Mouse (Mus musculus) kidney, embryonic 16.5 days (tissue): Measurements from ENCODE around the gene Palm3. TPM values are rescaled to one million over a fixed set of nuclear protein-coding genes. Genes with fewer than 3 reads are reported as not detected.

Experiments used
- ATAC-seq: fragments of 200-750 bp; cut with Nextera tagmentation; 2 replicates; pipeline ENCODE4 v1.8.0; 2017; ENCODE audit warnings: moderate TSS enrichment; ENCODE audit not compliant: low FRiP score, low TSS enrichment
- H3K27ac ChIP-seq: fragments of 300-500 bp; sonication (generic); 2 replicates; pipeline ENCODE4 v1.5.1; 2014; ENCODE audit warnings: low read length
- H3K27me3 ChIP-seq: fragments of 300-500 bp; sonication (generic); 2 replicates; pipeline ENCODE4 v1.6.1; 2014; ENCODE audit warnings: low read length, control low read depth, mixed read lengths; ENCODE audit not compliant: insufficient read depth
- H3K36me3 ChIP-seq: fragments of 300-500 bp; sonication (generic); 2 replicates; pipeline ENCODE4 v1.6.1; 2014; ENCODE audit warnings: low read length, control low read depth, mixed read lengths; ENCODE audit not compliant: insufficient read depth
- H3K4me1 ChIP-seq: fragments of 300-500 bp; sonication (generic); 2 replicates; pipeline ENCODE4 v1.6.1; 2014; ENCODE audit warnings: low read length, control low read depth, mixed read lengths; ENCODE audit not compliant: insufficient read depth
- H3K4me2 ChIP-seq: fragments of 300-500 bp; sonication (generic); replicated peaks from 2 replicates; pipeline ENCODE4 v1.6.1; 2014; ENCODE audit warnings: low read depth, low read length
- H3K4me3 ChIP-seq: fragments of 300-500 bp; sonication (generic); 2 replicates; pipeline ENCODE4 v1.5.1; 2014; ENCODE audit warnings: mild to moderate bottlenecking, low read length
- H3K9ac ChIP-seq: fragments of 300-500 bp; sonication (generic); replicated peaks from 2 replicates; pipeline ENCODE4 v1.6.1; 2014; ENCODE audit warnings: low read length
- H3K9me3 ChIP-seq: fragments of 300-500 bp; sonication (generic); 2 replicates; pipeline ENCODE4 v1.6.1; 2016; ENCODE audit warnings: low read length, control low read depth
- WGBS: fragments of 180-500 bp; shearing (Covaris S2); extraction: QIAGEN DNeasy Blood & Tissue Kit; methylation state at CpG from one replicate; pipeline ENCODE4 v1.1.7; 2014; 5-methylcytosine and 5-hydroxymethylcytosine counted together
- polyA plus RNA-seq: library from polyadenylated mRNA; unstranded; fragments of >200 nt; fragmentation: Nextera tagmentation; extraction: Ambion mirVana; gene quantifications from 2 replicates; pipeline ENCODE4 v1.2.1, GENCODE M21; 2015

Palm3 gene
- polyA plus RNA-seq, 1 experiment from 2014 or later, result 16.7 TPM

- Histone ChIP-seq H3K36me3 (no peaks in the 10 kb centered on the region), H3K4me3 (no peak overlapping the region), H3K9me3 (no peaks in the 10 kb centered on the region), H3K4me2 (no peak overlapping the region), H3K27me3 (no peaks in the 10 kb centered on the region), H3K9ac (no peak overlapping the region), H3K4me1 (no peaks in the 10 kb centered on the region), H3K27ac (no peak overlapping the region)
- ATAC-seq, result no peak
- 83% methylated on average over 2 of the region's 2 CpGs for WGBS
These were observed 39.0 kb downstream of the Palm3 start for GRCm38 (mm10) chr8:84060245-84060644.

GRCm38 (mm10) chr8:84063861-84064610 lies 42.8 kb downstream of the Palm3 start:
- Histone ChIP-seq H3K27me3 (no peaks in the 10 kb centered on the region), H3K27ac (no peak overlapping the region), H3K4me1 (peaks cover 23% of the 10 kb centered on the region), H3K4me2 (no peak overlapping the region), H3K36me3 (no peaks in the 10 kb centered on the region), H3K9ac (no peak overlapping the region), H3K4me3 (no peak overlapping the region), H3K9me3 (no peaks in the 10 kb centered on the region)
- ATAC-seq, result no peak
- 66% methylated on average over 8 of the region's 8 CpGs for WGBS

GRCm38 (mm10) chr8:84065037-84065436 lies 43.8 kb downstream of the Palm3 start, which contains the start of gene Gm10643:
Gm10643 (minus strand) TSS chr8:84065137.
- H3K9ac ChIP-seq, result peak within 1 kb of the TSS; percentile 81
- H3K4me1 ChIP-seq, result peaks cover 32% of the 10 kb centered on the region
- H3K27me3 ChIP-seq, result no peaks in the 10 kb centered on the region
- H3K36me3 ChIP-seq, result no peaks in the 10 kb centered on the region
- peak within 1 kb of the TSS; percentile 88 for H3K4me2 ChIP-seq
- WGBS, result 92% methylated on average over 1 of the region's 1 CpGs
- ATAC-seq, result no peak
- H3K4me3 ChIP-seq, result peak within 1 kb of the TSS; percentile 66
- H3K9me3 ChIP-seq, result no peaks in the 10 kb centered on the region
- peak within 1 kb of the TSS; percentile 93 for H3K27ac ChIP-seq

GRCm38 (mm10) chr8:84065457-84066072 lies 44.3 kb downstream of the Palm3 start:
- H3K4me3 ChIP-seq, result peak overlapping the region; percentile 66
- ATAC-seq, result no peak
- peak overlapping the region; percentile 88 for H3K4me2 ChIP-seq
- H3K9ac ChIP-seq, result peak overlapping the region; percentile 81
- 21% methylated on average over 5 of the region's 5 CpGs for WGBS
- no peaks in the 10 kb centered on the region for H3K36me3 ChIP-seq
- H3K27me3 ChIP-seq, result no peaks in the 10 kb centered on the region
- no peaks in the 10 kb centered on the region for H3K9me3 ChIP-seq
- peaks cover 32% of the 10 kb centered on the region for H3K4me1 ChIP-seq
- H3K27ac ChIP-seq, result peak overlapping the region; percentile 93

- no peaks in the 10 kb centered on the region for H3K27me3 ChIP-seq
- no peaks in the 10 kb centered on the region for H3K9me3 ChIP-seq
- peak within 1 kb of the TSS; percentile 93 for H3K4me3 ChIP-seq
- peak within 1 kb of the TSS; percentile 98 for H3K27ac ChIP-seq
- ATAC-seq, result peak; percentile 99
- peaks cover 35% of the 10 kb centered on the region for H3K4me1 ChIP-seq
- H3K9ac ChIP-seq, result peak within 1 kb of the TSS; percentile 96
- no peaks in the 10 kb centered on the region for H3K36me3 ChIP-seq
- peak within 1 kb of the TSS; percentile 88 for H3K4me2 ChIP-seq
- under 1% methylated on average over 51 of the region's 51 CpGs for WGBS
These were observed 45.1 kb downstream of the Palm3 start, which contains the start of gene Rfx1 for GRCm38 (mm10) chr8:84066291-84066930. Rfx1 (plus strand) TSS chr8:84066834.

GRCm38 (mm10) chr8:84067047-84067573 lies 45.8 kb downstream of the Palm3 start:
- WGBS, result 0% methylated on average over 32 of the region's 58 CpGs
- Histone ChIP-seq H3K4me2 (peak overlapping the region; percentile 62), H3K4me3 (peak overlapping the region; percentile 93), H3K9ac (peak overlapping the region; percentile 96), H3K27me3 (no peaks in the 10 kb centered on the region), H3K27ac (peak overlapping the region; percentile 98), H3K9me3 (no peaks in the 10 kb centered on the region), H3K36me3 (no peaks in the 10 kb centered on the region), H3K4me1 (peaks cover 40% of the 10 kb centered on the region)
- peak; percentile 60 for ATAC-seq

GRCm38 (mm10) chr8:84067911-84068310 lies 46.6 kb downstream of the Palm3 start:
- Histone ChIP-seq H3K4me3 (peak overlapping the region; percentile 93), H3K27me3 (no peaks in the 10 kb centered on the region), H3K36me3 (no peaks in the 10 kb centered on the region), H3K9ac (peak overlapping the region; percentile 55; the same call in 1 of the 2 replicates), H3K4me1 (peaks cover 47% of the 10 kb centered on the region), H3K27ac (0 out of 2 replicates have a peak overlapping the region, but pooled peaks have one; percentile 6), H3K4me2 (peak overlapping the region; percentile 62), H3K9me3 (no peaks in the 10 kb centered on the region)
- ATAC-seq, result no peak
- WGBS, result 72% methylated on average over 7 of the region's 7 CpGs

- H3K4me3 ChIP-seq, result no peak overlapping the region
These were observed 47.2 kb downstream of the Palm3 start for GRCm38 (mm10) chr8:84068316-84069035.

GRCm38 (mm10) chr8:84069169-84069568 lies 47.9 kb downstream of the Palm3 start:
- Histone ChIP-seq H3K36me3 (no peaks in the 10 kb centered on the region), H3K4me3 (no peak overlapping the region), H3K9me3 (no peaks in the 10 kb centered on the region), H3K27me3 (no peaks in the 10 kb centered on the region), H3K9ac (0 out of 2 replicates have a peak overlapping the region, but pooled peaks have one; percentile 32), H3K27ac (no peak overlapping the region), H3K4me1 (peaks cover 53% of the 10 kb centered on the region), H3K4me2 (no peak overlapping the region)
- WGBS, result 13% methylated on average over 1 of the region's 1 CpGs
- no peak for ATAC-seq

More at GRCm38 (mm10) chr8:84068316-84069035, 47.2 kb downstream of the Palm3 start:
- H3K9ac ChIP-seq, result no peak overlapping the region
- ATAC-seq, result no peak
- H3K4me2 ChIP-seq, result peak overlapping the region; percentile 62
- no peaks in the 10 kb centered on the region for H3K27me3 ChIP-seq
- H3K27ac ChIP-seq, result 0 out of 2 replicates have a peak overlapping the region, but pooled peaks have one; percentile 17
- H3K4me1 ChIP-seq, result peaks cover 53% of the 10 kb centered on the region
- H3K9me3 ChIP-seq, result no peaks in the 10 kb centered on the region
- H3K36me3 ChIP-seq, result no peaks in the 10 kb centered on the region
- 43% methylated on average over 12 of the region's 12 CpGs for WGBS
